Mouse (Mus musculus) CD4-positive, CD25-positive, alpha-beta regulatory T cell, adult 4 months (primary cell): ENCODE measurements around the gene Caprin1. TPM values are rescaled to one million over a fixed set of nuclear protein-coding genes. Genes with fewer than 3 reads are reported as not detected.

Experiments
- ATAC-seq: one replicate; pipeline ENCODE4 v1.8.0; 2017
- polyA plus RNA-seq, 2 experiments: library from polyadenylated mRNA; unstranded; fragments of 100-300 nt; shearing (Covaris generic); gene quantifications; one replicate each; pipeline ENCODE4 v1.2.1; 2017

Gene Caprin1
- 10 to 100 TPM; 84.9 to 89.3 TPM for polyA plus RNA-seq

DNA sequence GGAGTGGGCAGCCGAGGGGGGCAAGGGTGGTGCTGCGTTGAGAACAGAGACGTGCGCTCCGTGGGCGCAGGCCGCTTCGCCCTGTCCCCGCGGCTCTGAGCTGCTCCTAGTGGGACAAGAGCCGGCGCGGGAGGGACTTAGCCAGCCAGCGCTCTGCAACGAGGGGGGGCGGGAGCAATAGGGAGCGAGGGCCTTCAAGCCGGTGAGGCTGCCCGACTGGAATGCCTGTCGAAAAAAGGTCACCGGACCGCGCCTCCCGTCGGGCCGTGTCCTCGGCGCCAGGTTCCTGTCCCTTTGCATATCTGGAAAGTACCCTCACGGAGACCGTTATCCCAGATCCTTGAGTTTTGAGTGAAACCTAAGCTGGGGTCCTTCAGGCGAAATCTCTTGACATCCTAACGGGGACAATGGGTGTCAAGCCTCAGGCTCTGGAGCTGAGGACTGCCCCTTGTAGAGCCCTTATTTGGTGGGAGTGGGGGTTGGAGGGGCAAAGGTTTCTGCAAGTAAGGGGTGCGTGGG, at the start of gene Caprin1:
TSS of gene Caprin1 (minus strand) at position 159 of the 519 bp plus-strand sequence.
- ATAC-seq: peak; percentile 76

DNA sequence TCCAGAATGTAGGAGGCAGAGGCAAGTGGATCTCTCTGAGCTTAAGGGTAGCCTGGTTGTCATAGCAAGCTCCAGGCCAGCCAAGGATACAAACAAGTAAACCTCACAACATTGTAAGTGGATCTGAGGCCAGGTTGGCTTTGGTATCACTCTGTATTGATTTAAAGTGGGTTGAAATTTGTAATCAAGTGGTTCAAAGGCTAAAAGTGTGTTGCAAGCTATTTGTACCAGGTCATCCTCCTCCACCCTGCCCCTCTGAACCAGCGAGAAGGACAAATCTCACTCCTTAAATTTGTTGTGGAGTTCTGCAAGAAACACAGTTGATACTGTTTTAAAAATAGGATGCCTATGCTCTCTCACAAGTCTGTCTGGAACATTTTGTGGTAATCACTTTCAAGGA, 49.4 kb upstream of the Caprin1 start:
- no peak for ATAC-seq

DNA sequence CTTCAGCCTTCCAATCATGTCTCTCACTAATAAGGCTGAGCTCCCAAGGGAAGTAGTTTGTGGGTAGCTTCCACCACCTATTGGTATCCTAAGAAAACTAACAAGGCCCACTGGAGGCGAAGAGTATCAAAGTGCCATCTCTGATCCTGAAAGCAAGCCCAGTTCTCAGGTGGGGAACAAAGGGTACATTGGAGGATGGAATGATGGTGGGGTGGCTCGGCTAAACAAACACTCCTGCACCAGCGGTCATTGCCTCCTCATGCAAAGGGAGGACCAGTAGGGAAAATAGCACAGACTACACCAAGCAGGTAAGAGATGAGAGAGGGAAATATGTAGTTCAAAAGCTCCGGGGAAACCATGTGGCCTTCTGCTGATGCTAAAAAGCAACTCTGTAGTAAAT, 48.8 kb upstream of the Caprin1 start:
- ATAC-seq: no peak

DNA sequence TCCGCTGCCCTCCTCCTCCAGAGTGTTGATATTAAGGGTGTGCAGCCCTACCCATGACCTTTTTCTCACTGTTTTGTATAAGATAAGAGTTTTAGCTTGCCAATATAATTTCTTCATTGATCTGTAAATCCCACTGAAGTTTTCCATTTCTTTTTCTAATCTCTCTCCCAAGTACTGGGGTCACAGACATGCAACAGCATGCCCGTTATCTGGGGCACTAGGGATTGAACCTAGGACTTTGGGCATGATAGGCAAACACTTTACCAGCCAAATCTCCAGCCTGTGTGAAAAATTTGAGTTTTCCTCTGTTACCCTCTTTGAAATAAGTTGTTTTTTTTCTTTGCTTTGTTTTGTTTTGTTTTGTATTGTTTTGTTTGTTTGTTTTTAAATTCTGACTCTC, 46.6 kb upstream of the Caprin1 start:
- ATAC-seq: no peak

DNA sequence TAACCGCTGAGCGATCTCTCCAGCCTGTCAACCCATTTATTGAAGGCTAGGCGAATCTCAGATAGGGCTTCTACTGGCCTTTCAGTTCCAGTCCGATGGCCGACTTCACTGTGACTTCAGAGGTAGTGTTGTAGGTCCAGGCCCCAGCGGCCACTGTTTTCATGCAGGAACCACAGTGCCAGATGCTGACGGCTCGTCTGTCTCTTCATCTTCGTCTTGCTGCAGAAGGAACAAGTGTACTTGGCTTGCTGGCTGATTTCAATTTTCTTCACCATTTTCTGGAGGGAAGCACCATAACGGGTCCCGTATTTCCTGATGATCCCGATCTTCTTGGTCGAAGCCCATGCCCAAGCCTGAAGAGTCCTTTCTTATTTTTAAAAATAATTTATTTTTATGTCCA, 45.9 kb upstream of the Caprin1 start:
- no peak for ATAC-seq

DNA sequence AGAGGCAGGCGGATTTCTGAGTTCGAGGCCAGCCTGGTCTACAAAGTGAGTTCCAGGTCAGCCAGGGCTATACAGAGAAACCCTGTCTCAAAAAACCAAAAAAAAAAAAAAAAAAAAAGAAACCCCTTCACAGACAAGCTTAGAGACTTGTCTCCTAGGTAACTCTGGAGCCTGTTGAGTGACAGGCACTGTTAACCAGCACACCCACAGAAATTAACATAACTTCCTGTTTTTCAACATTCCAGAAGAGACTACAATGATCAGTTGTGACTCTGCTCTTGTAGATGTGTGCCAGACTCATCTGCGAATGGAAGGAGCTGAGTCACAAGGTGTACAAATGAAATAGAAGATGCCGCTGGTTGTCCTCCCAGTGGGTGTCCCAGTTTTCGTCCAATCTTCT, 44.9 kb upstream of the Caprin1 start:
- ATAC-seq: no peak

DNA sequence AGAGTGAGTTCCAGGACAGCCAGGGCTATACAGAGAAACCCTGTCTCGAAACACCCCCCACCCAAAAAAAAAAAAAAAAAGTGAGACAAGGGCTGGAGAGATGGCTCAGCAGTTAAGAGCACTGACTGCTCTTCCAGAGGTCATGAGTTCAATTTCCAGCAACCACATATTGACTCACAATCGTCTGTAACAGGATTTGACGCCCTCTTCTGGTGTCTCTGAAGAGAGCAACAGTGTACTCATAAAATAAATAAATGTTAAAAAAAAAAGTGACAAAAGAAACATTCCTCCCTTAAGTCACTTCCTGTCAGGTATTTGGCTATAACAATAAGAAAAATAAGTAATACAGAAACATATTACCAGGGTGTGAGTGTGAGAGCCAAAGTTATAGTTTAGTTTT, 41.0 kb upstream of the Caprin1 start:
- ATAC-seq: no peak

DNA sequence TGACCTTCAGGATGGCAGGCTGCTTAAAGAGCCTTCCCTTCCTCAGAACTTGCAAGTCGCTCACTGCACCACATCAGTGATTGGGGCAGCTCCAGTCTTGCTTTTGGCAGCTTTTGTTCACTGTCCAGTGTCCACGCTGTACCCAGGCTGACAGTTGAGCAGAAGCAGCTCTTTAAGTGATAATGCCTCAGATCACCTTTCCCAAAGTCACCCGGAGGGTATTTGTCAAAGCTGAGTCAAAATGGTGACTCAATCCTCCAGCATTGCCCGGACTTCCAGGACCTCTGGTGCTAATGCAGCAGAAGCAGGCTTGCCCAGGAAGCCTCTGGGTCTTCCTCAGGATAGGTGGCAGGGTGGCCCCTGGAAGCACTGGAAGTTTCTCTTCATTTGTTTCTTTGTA, 39.7 kb upstream of the Caprin1 start:
- no peak for ATAC-seq

DNA sequence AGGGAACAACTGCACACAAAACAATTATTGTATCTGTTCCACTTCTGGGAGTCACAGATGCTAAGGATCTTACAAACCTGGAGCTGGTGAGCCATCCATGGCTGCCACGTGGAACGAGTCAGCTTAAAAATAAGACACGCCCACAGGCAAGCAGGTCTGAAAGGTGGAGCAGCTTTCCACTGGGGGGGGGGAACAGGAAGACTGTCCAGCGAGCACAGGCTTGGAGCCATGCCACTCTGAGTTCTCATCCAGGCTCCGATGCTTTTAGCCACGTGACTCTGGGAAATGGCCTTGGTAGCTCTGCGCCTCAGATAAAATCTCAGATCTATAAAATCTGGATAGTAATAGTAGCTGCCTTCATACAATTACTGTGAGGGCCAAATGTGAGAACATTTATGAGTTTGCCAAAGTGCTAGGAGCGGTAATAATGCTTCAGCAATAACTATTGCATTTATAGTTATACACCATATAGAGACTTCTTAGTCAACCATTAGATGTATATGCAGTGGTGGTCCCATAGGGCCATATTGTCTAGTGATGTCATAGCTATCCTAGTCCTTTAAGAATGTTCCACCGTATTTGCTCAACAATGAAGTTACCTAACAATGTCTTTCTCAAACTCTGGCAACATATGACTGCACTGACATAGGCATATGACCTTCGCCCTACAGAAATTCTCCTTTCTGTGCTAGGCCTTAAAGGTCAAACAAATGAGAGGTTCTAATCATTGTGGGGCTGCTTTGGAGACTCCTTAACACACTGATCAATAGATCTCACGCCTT, 38.4 kb upstream of the Caprin1 start:
- ATAC-seq: no peak

DNA sequence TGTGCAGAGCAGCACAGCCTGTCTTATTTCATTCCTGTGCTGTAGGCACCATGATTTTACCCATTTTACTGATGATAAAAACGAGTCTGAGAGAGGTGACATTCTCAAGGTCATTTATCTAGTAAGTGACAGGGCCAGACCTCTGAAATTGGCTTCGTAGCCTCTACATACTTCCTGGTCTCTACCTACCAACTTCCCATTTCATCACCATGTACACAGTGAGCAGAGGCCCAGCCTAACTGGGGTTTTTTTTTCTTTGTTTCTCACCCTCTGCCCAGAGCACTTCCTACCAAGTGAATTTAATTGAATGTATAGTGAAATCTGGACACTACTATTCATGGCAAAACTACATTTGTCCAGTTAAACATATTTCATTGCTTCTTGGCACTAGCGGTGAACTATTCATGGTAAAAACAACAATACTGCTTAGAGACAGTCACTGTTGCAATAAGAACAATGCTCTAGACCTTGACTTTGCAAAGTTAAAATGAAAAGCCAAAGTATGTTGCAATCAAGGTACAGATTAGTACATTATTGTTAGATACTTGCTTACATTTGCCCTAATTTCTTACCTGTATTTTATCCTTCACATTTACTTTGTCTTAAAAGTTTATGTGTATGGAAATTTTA, 36.5 kb upstream of the Caprin1 start:
- ATAC-seq: no peak

DNA sequence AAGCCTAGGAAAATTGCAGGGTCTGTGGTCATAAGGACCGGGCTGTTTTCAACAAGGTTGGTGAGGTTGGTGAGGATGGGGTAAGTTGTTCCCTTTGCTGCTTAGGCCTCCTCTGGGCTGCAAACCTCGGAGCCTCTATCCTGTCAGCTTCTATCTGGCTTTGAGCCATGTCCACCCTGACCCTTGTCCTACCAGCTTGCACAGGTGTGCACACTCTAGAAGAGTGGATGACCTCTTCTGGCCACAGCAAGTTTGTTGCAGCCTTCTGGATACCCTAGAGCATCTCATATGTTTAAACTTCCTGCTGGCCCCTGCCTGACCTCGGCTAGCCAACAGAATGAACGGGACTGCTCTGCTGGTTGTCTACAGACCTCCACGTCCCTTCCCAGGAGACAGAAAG, 35.5 kb upstream of the Caprin1 start:
- no peak for ATAC-seq

DNA sequence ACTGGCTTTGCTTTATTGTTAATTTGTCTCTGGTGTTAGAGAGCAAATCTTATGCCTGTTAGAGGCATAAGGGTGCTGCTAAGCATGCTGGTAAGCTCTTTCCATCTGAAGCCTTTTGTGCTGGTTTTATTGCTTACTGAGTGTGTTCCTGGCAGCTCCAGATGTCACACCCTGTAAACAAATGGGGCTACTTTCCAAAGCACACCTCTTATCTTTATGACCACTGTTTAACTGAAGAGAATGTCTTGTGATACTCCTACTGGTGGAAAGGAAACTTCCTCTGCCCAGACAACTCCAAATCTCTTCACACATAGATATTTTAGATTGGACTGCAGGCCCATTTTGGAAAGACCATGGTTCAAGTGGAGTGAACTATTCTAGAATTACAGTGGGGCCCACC, 31.5 kb upstream of the Caprin1 start:
- ATAC-seq: no peak

DNA sequence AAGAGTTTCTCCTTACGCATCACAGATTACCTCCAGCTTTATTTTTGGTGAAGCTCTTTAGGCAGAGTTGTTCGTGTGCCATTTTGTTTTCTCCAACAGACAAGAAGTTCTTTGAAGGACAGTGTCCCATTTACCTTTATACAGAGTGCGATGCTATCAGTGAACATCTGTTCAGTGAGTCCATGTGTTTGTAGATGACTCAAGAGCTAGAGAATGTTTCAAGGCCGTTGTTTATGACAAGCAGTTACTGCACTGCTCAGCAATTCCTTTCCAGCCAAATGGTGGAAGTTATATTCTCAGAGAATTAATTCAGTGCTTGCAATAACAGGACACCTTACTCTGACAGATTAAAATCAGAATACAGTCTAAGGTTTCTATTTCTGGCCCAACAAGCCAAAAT, 27.5 kb upstream of the Caprin1 start:
- no peak for ATAC-seq

DNA sequence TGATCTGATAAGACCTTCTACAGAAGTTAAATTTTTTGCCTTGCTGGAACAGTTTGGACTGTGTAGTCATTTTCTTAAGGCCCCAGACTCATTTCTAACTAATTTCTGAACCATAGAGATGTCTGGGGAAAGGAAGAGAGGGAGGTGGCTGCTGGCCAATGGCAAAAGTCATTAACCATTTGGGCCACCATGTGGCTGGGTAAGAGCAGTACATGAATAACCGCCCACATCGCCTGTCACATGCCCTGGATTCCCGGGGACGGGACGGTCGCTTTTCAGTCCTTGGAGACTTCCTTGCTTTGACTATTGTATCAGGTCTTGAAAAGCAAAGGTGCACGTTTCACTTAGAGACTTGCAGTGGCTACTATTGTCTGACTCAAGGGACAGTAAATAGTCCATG, 25.1 kb upstream of the Caprin1 start:
- no peak for ATAC-seq

DNA sequence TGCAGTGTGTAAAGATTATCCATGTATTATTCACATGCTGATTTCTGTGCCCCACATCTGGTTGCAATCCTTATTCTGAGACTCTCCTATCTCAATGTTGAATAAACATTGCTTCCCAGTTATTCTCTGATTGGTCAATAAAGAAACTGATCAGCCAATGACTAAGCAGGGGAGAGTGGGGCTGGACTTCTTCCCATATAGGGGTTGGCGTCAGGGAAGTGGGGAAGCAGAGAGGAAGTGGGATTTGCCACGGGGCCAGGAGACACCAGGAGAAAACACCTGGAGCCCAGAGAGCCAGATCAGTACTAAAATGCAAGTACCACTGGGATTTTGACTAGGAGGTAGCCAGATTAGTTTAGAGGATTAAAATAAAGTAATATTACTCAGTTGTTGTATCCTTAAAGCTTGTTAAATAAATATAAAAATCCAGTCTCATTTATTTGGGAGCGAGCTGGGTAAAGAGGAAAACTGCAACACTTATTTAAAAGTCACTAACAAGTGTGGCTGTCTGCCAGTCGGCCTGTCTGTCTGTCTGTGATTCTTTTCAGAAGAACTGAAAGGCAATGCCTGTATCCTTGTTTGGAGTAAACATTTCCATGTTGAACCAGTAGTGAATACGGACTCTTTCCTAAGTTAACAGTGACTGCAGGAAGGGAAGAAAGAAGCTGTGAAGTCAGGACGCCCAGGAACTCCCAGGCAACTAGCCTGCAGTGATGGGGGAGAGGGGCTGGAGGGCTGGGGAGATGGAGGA, 19.9 kb upstream of the Caprin1 start:
- ATAC-seq: no peak

DNA sequence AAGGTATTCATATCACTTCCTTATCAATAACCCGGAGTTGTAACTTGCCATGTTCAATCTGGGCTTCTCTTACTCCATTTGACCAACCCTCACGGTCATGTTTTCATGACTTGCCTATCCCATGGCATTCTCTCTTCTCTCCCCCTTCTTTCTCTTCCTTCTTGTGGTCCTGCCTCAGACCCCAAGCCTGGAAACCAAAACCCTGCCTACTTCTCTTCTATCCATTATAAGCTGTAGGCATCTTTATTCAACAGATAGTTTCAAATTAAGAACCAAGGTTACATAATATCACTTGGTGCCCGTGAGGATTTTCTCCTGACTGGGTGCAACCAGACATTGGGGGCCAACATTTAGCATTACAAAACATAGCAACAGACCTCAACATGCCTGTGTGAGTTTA, 18.5 kb upstream of the Caprin1 start:
- ATAC-seq: no peak

DNA sequence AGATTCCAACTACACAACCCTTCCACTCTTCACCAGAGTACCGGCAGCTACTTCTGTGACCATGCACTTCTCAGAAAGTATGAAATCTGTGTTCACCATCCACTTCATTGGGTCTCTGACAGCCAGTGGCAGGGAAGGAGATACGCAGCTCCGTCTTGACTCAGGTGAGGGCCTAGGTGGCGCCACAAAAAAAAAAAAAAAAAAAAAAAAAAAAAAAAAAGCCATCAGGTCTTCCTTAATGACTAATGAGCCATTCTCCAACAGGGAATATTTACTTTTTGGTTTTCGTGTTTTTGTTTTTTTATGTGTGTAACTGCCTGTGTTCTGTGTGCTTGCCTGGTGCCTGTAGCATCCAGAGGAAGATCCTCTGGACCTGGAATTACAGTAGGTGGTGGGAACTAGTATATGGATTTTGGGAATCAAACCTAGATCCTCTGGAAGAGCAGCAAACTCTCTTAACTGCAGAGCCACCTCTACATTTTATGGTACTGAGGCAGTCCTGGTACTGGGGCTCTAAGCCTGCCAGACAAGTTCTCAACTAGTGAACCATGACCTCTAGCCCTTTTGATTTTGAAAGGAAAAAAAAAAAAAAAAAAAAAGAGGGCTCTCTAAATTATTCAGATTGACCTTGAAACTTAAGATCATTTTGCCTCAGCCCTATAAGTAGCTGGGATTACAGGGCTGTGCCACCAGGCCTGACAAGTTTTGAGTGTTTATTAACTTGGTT, 14.2 kb upstream of the Caprin1 start:
- ATAC-seq: no peak

DNA sequence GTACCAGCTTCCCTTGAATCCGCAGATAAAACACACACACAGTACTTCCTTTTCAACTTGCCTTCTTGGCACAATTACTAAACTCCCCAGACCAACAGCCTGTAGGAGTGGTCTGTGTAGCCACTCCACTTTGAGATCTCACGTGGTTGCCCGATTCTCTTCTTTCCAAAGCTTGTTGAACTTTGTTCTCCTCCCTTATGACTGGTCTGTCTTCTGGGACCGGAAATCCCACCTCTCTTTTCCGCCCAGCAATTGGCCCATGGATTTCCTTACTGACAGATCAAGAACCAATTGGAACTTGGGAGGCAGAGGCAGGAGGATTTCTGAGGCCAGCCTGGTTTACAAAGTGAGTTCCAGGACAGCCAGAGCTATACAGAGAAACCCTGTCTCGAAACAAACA, 13.0 kb upstream of the Caprin1 start:
- ATAC-seq: no peak

DNA sequence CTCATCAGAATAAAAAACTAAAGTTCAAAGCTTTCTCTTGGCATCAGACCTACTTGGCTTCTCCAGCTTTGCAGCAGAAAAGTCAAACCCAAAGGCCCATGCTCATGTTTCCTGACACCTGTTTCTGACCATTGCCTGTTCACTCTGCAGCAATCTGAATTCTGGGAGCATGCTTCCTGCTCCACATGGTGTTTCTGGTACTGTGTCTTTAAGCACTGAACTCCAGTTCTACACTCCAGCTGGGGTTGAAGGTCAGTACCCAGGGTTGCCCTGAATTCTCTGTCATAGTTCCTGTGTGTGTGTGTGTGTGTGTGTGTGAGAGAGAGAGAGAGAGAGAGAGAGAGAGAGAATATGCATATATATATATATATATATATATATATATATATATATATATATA, 11.0 kb upstream of the Caprin1 start:
- no peak for ATAC-seq

DNA sequence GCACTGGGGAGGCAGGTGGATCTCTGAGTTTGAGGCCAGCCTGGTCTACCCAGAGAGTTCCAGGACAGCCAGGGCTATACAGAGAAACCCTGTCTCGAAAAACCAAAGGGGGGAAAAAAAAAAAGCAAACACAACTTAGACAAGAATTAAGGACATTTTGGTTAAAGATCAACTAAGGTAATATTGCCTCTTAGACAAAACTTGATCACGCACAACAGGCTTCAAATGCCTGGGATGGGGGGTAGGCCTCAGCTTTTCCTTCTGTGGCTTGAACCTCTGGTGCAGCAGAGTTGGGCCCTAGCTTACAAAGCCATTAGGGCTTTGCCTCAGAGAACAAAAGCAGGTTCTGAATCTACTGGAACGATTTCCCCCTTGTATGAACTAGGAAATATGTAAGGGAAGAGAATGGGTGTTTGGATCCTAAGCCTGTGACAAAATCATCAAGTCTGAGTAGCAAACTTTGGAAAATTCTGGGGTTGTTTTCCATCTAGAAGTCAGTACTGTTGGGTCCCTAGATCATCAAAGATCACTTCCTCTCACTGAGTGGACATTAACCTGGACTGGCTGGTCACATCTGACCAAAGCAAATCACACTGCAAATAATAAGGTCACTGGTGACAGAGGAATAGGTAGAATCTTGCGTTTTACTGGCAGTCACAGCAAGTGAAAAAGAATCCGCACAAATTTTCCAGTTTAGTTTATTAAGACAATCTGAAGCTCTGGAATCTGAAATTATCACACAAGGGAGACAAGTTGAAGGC, 6.5 kb upstream of the Caprin1 start:
- no peak for ATAC-seq

DNA sequence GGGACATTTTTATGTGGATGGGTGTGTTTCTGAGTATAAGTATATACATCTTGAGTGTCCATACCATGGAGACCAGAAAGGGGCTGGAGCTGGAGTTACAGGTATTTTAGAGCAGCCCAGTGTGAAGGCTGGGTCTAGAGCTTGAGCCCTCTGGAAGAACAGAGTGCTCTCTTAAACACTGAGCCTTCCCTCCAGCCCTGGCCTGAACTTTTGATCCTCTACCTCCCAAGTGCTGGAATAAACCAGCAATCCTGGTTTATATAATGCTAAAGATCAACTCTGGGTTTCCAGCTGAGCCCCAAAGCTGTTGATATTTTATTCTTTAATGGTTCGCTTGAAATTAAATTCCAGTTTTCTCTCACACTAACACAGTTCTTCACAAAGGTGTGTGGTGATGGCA, 5.0 kb upstream of the Caprin1 start:
- no peak for ATAC-seq

DNA sequence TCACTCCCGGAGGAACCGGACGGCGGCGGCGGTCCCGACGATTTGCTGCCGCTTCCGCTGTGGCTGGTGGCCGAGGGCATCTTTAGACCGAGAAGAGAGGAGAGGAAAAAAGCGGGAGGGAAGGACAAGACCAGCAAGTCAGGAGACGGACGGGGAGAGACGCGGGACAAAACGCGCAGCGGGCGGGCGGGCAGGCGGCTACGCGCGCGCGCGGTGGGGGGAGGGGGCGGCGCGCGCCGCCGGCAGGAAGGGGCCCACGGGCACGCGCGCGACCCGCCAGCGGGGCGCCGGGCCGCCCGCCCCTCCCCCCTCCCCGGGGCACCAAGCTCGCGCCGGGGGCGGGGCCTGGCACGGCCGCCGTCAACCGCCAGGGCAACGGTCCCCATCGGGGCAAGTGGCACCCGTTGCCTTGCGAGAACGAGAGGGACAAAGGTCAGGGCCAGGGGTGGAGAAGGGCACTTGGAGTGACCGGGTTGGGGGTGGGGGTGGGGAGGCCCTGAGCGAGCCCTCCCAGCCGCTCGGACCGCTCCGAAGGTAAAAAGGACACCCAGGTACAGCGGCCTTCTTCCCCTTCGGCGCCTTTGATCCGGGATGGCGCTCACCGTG, 485 bp downstream of the Caprin1 start:
- ATAC-seq: peak; percentile 42
